Mouse (Mus musculus) spleen, postnatal 14 days (tissue): Measurements from ENCODE around the gene Olfr896-ps1.

Source experiments
- DNase-seq, 2 experiments: peaks; one replicate each; pipeline ENCODE4 v3.0.0; 2021 to 2022; ENCODE audit warnings: low spot score in 2 of 2

Gene Olfr896-ps1

DNA sequence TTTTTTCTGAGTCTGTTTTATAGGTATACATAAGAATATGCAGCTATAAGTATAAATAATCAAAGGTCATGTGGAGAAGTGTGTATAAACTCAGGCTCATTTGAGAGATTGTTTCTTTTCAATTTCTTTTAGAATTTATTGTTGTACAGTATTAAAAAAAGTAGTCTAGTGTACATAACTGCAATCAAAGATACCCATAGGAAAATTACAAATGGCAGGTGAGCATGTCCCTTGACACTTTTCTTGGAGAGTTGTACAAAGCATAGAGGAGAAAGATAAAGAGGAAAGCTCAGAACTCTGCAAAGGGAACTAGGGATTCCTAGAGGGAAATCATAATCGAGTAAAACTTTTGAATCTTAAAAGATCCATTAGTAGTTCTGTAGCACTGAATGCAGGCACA, at the start of gene Olfr896-ps1:
TSS of gene Olfr896-ps1 (plus strand) at position 301 of the 400 bp plus-strand sequence.
- no peak for DNase-seq

DNA sequence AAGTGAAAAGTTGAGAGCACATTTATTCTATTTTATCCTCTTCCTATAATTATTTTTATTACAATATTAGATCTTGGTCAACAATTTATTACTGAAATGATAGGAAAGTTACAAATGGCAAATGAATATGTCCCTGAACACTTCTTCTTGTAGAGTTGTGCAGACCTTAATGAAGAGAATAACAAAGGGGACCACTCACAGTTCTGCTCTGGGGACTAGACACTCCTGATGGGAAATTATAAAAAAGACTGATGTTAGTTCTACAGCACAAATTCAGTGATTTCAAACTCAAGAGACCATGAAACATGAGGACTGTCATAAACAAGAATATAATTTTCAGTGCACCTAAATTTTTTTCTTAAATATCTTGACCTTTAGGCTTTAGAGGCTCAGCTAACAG, 38.4 kb upstream of the Olfr896-ps1 start, which contains the start of gene Olfr143:
TSS of gene Olfr143 (plus strand) at position 301 of the 400 bp plus-strand sequence.
- no peak for DNase-seq

DNA sequence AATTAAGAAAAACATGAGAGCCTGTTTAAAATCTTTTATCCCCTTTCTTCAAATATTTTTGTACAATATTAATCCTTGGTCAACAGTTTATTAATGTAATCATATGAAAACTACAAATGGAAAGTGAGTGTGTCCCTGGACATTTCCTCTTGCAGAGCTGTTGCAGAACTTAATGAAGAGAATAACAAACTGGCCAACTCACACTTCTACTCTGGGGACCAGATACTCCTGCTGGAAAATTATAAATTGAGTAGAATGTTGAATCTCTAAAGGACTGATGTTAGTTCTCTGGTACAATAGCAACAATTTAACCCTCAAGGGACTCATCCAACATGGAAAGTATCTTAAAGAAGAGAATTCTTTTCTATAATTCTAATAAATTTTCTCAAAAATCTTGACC, 23.4 kb upstream of the Olfr896-ps1 start, which contains the start of gene Olfr895:
TSS of gene Olfr895 (plus strand) at position 301 of the 400 bp plus-strand sequence.
- DNase-seq, result no peak

DNA sequence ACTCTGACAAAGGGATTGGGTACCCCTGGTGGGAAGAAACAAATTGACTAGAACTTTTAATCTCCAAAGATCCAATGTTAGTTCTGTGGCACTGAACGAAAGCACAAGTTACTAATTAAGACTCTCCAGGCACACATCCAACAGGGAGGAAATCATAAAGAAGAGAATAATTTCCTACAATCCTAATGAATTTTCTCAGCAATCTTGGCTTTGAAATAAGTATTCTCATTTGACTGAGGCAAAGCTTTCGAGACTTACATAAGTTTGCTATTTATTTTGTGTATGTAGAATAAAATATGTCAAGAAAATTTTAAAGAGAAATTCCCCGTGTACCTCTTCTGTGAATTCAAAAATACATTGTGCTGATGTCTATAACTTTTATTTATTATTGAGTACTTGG, 37.9 kb downstream of the Olfr896-ps1 start, which contains the start of gene Olfr25:
TSS of gene Olfr25 (plus strand) at position 301 of the 400 bp plus-strand sequence.
- no peak for DNase-seq
